Mouse (Mus musculus) erythroblast, embryonic 14.5 days (primary cell): ENCODE data around the gene Hoxa4. TPM values are rescaled to one million over a fixed set of nuclear protein-coding genes. Genes with fewer than 3 reads are reported as not detected.

Experiments used
- H3K27me3 ChIP-seq: 2 replicates; pipeline ENCODE4 v1.6.1; 2012; ENCODE audit warnings: inconsistent platforms; ENCODE audit not compliant: control insufficient read depth
- H3K36me3 ChIP-seq: 2 replicates; pipeline ENCODE4 v1.6.1; 2012; ENCODE audit warnings: mild to moderate bottlenecking, inconsistent platforms; ENCODE audit not compliant: control insufficient read depth
- H3K4me1 ChIP-seq: 2 replicates; pipeline ENCODE4 v1.6.1; 2012; ENCODE audit warnings: inconsistent platforms; ENCODE audit not compliant: control insufficient read depth
- H3K4me3 ChIP-seq: replicated peaks from 2 replicates; pipeline ENCODE3; 2012; ENCODE audit warnings: moderate library complexity, mild to moderate bottlenecking, inconsistent platforms
- H3K9me3 ChIP-seq: 2 replicates; pipeline ENCODE4 v1.6.1; 2012; ENCODE audit warnings: low read length, inconsistent platforms, mixed read lengths; ENCODE audit not compliant: control insufficient read depth
- GATA1 ChIP-seq: IDR thresholded peaks from 2 replicates; pipeline ENCODE4 v1.6.1; 2012; ENCODE audit warnings: low read length, inconsistent platforms, mixed read lengths
- TAL1 ChIP-seq: IDR thresholded peaks from 3 replicates; pipeline ENCODE4 v1.6.1; 2012; ENCODE audit warnings: low read length, inconsistent platforms, mixed read lengths
- polyA plus RNA-seq: library from polyadenylated mRNA; stranded (reverse); fragments of >175 nt; gene quantifications from 2 replicates; pipeline ENCODE4 v1.2.3, GENCODE M21; 2012

The Hoxa4 gene
- polyA plus RNA-seq, 1 experiment = not detected

GRCm38 (mm10) chr6:52178918-52179665 is 12.5 kb downstream of the Hoxa4 start:
- H3K27me3 ChIP-seq = peaks cover 87% of the 10 kb centered on the region
- H3K4me1 ChIP-seq = no peaks in the 10 kb centered on the region
- TF ChIP-seq TAL1 (no peak), GATA1 (no peak)
- H3K4me3 ChIP-seq = no peak overlapping the region
- peaks cover 2% of the 10 kb centered on the region; the same call in 1 of the 2 replicates for H3K9me3 ChIP-seq
- H3K36me3 ChIP-seq = no peaks in the 10 kb centered on the region

- Histone ChIP-seq H3K9me3 (peaks cover 2% of the 10 kb centered on the region; the same call in 1 of the 2 replicates), H3K4me3 (no peak overlapping the region), H3K4me1 (no peaks in the 10 kb centered on the region), H3K36me3 (no peaks in the 10 kb centered on the region), H3K27me3 (peaks cover 91% of the 10 kb centered on the region)
- TF ChIP-seq TAL1 = no peak
- no peak for TF ChIP-seq GATA1
Measured at GRCm38 (mm10) chr6:52177806-52178205, 13.7 kb downstream of the Hoxa4 start.

- Histone ChIP-seq H3K27me3 (peaks cover 97% of the 10 kb centered on the region), H3K9me3 (peaks cover 2% of the 10 kb centered on the region; the same call in 1 of the 2 replicates)
Measured at GRCm38 (mm10) chr6:52177061-52177735, 14.4 kb downstream of the Hoxa4 start, which contains the start of gene 5730596B20Rik. Gene 5730596B20Rik (plus strand): TSS chr6:52177498.

GRCm38 (mm10) chr6:52176391-52176790 is 15.2 kb downstream of the Hoxa4 start:
- peaks cover 100% of the 10 kb centered on the region for H3K27me3 ChIP-seq
- no peak overlapping the region for H3K4me3 ChIP-seq
- H3K9me3 ChIP-seq = peaks cover 2% of the 10 kb centered on the region; the same call in 1 of the 2 replicates
- no peaks in the 10 kb centered on the region for H3K4me1 ChIP-seq
- no peak for TF ChIP-seq GATA1
- no peak for TF ChIP-seq TAL1
- no peaks in the 10 kb centered on the region for H3K36me3 ChIP-seq

More at GRCm38 (mm10) chr6:52177061-52177735, 14.4 kb downstream of the Hoxa4 start, which contains the start of gene 5730596B20Rik:
- Histone ChIP-seq H3K36me3 (no peaks in the 10 kb centered on the region), H3K4me1 (no peaks in the 10 kb centered on the region), H3K4me3 (no peak within 1 kb of the TSS)
- no peak for TF ChIP-seq TAL1
- no peak for TF ChIP-seq GATA1

GRCm38 (mm10) chr6:52175864-52176263 is 15.7 kb downstream of the Hoxa4 start:
- H3K27me3 ChIP-seq = peaks cover 100% of the 10 kb centered on the region
- no peaks in the 10 kb centered on the region for H3K4me1 ChIP-seq
- H3K36me3 ChIP-seq = no peaks in the 10 kb centered on the region
- no peak overlapping the region for H3K4me3 ChIP-seq
- H3K9me3 ChIP-seq = peaks cover 2% of the 10 kb centered on the region; the same call in 1 of the 2 replicates
- TF ChIP-seq GATA1 = no peak
- no peak for TF ChIP-seq TAL1

- no peak overlapping the region for H3K4me3 ChIP-seq
- no peak for TF ChIP-seq TAL1
- no peak for TF ChIP-seq GATA1
- H3K4me1 ChIP-seq = no peaks in the 10 kb centered on the region
- H3K36me3 ChIP-seq = no peaks in the 10 kb centered on the region
- H3K27me3 ChIP-seq = peaks cover 100% of the 10 kb centered on the region
- H3K9me3 ChIP-seq = peaks cover 2% of the 10 kb centered on the region; the same call in 1 of the 2 replicates
Measured at GRCm38 (mm10) chr6:52174968-52175751, 16.4 kb downstream of the Hoxa4 start.

GRCm38 (mm10) chr6:52173648-52174047 is 17.9 kb downstream of the Hoxa4 start:
- Histone ChIP-seq H3K27me3 (peaks cover 100% of the 10 kb centered on the region), H3K36me3 (no peaks in the 10 kb centered on the region), H3K4me1 (no peaks in the 10 kb centered on the region), H3K9me3 (peaks cover 2% of the 10 kb centered on the region; the same call in 1 of the 2 replicates), H3K4me3 (no peak overlapping the region)
- TF ChIP-seq TAL1 (no peak), GATA1 (no peak)

- no peak overlapping the region for H3K4me3 ChIP-seq
- no peaks in the 10 kb centered on the region for H3K36me3 ChIP-seq
- no peaks in the 10 kb centered on the region for H3K4me1 ChIP-seq
- peaks cover 2% of the 10 kb centered on the region; the same call in 1 of the 2 replicates for H3K9me3 ChIP-seq
- TF ChIP-seq TAL1 = no peak
- TF ChIP-seq GATA1 = no peak
- peaks cover 100% of the 10 kb centered on the region for H3K27me3 ChIP-seq
Measured at GRCm38 (mm10) chr6:52172501-52172900, 19.1 kb downstream of the Hoxa4 start.

- H3K4me3 ChIP-seq = no peak overlapping the region
- TF ChIP-seq TAL1 (no peak), GATA1 (no peak)
Measured at GRCm38 (mm10) chr6:52171938-52172337, 19.6 kb downstream of the Hoxa4 start.

More at GRCm38 (mm10) chr6:52171938-52172337, 19.6 kb downstream of the Hoxa4 start:
- Histone ChIP-seq H3K9me3 (no peaks in the 10 kb centered on the region; the same call in 1 of the 2 replicates), H3K27me3 (peaks cover 100% of the 10 kb centered on the region), H3K4me1 (no peaks in the 10 kb centered on the region), H3K36me3 (no peaks in the 10 kb centered on the region)
